Mouse (Mus musculus) brain, embryonic 18.5 days (tissue): ENCODE results near the gene Fam155a.
"Not testable (repeated sequence)": the region's sequence is repeated elsewhere in the genome, so short reads cannot be mapped to it uniquely, and the experiment has no call there.

Source experiments
- DNase-seq: peaks from one replicate; pipeline ENCODE4 v3.0.0-alpha.2; 2012; ENCODE audit warnings: low read depth, low spot score

The Fam155a gene

GRCm38 (mm10) chr8:9770999-9771605, at the start of gene Fam155a:
Gene Fam155a (minus strand): TSS chr8:9771161.
- no peak for DNase-seq

GRCm38 (mm10) chr8:9813273-9813946, 42.4 kb upstream of the Fam155a start:
- DNase-seq = no peak

- no peak for DNase-seq
Observed at GRCm38 (mm10) chr8:9810955-9811530, 40.1 kb upstream of the Fam155a start.

- no peak for DNase-seq
Observed at GRCm38 (mm10) chr8:9808596-9808995, 37.6 kb upstream of the Fam155a start.

- DNase-seq = no peak
Observed at GRCm38 (mm10) chr8:9805676-9806075, 34.7 kb upstream of the Fam155a start.

GRCm38 (mm10) chr8:9800346-9800745, 29.4 kb upstream of the Fam155a start:
- DNase-seq = not testable (repeated sequence)

GRCm38 (mm10) chr8:9799923-9800322, 29.0 kb upstream of the Fam155a start:
- no peak for DNase-seq

- DNase-seq = peak; percentile 22
Observed at GRCm38 (mm10) chr8:9797514-9797913, 26.6 kb upstream of the Fam155a start.

GRCm38 (mm10) chr8:9795724-9796123, 24.8 kb upstream of the Fam155a start:
- DNase-seq = no peak

- no peak for DNase-seq
Observed at GRCm38 (mm10) chr8:9793351-9793750, 22.4 kb upstream of the Fam155a start.

GRCm38 (mm10) chr8:9780332-9780731, 9.4 kb upstream of the Fam155a start:
- DNase-seq = no peak

GRCm38 (mm10) chr8:9778148-9778547, 7.2 kb upstream of the Fam155a start:
- DNase-seq = no peak

- DNase-seq = no peak
Observed at GRCm38 (mm10) chr8:9776818-9777217, 5.9 kb upstream of the Fam155a start.

GRCm38 (mm10) chr8:9772519-9772840, 1.5 kb upstream of the Fam155a start:
- peak; percentile 46 for DNase-seq

- DNase-seq = no peak
Observed at GRCm38 (mm10) chr8:9771606-9772518, 901 bp upstream of the Fam155a start.

- peak; percentile 43 for DNase-seq
Observed at GRCm38 (mm10) chr8:9770261-9770998, 531 bp downstream of the Fam155a start.

GRCm38 (mm10) chr8:9769061-9769460, 1.9 kb downstream of the Fam155a start:
- no peak for DNase-seq

- no peak for DNase-seq
Observed at GRCm38 (mm10) chr8:9735169-9735568, 35.8 kb downstream of the Fam155a start.

- no peak for DNase-seq
Observed at GRCm38 (mm10) chr8:9709791-9710190, 61.2 kb downstream of the Fam155a start.

GRCm38 (mm10) chr8:9707433-9707832, 63.5 kb downstream of the Fam155a start:
- DNase-seq = no peak

- peak; percentile 16 for DNase-seq
Observed at GRCm38 (mm10) chr8:9694794-9695193, 76.2 kb downstream of the Fam155a start.
